Mouse (Mus musculus) limb, embryonic 10.5 days (tissue): ENCODE data around the gene Grid2. TPM values are rescaled to one million over a fixed set of nuclear protein-coding genes. Genes with fewer than 3 reads are reported as not detected.
"Not testable (repeated sequence)": the region's sequence is repeated elsewhere in the genome, so short reads cannot be mapped to it uniquely, and the experiment has no call there.

Source experiments
- DNase-seq: peaks from one replicate; pipeline ENCODE4 v3.0.0-alpha.2; 2017; ENCODE audit warnings: low spot score
- H3K27ac ChIP-seq: fragments of 300-500 bp; sonication (generic); 2 replicates; pipeline ENCODE4 v1.5.1; 2016; ENCODE audit warnings: mild to moderate bottlenecking
- H3K27me3 ChIP-seq: fragments of 300-500 bp; sonication (generic); 2 replicates; pipeline ENCODE4 v1.6.1; 2016; ENCODE audit warnings: low read depth, mild to moderate bottlenecking; ENCODE audit not compliant: poor library complexity, severe bottlenecking
- H3K36me3 ChIP-seq: fragments of 300-500 bp; sonication (generic); 2 replicates; pipeline ENCODE4 v1.6.1; 2016; ENCODE audit warnings: mild to moderate bottlenecking, moderate library complexity
- H3K4me1 ChIP-seq: fragments of 300-500 bp; sonication (generic); 2 replicates; pipeline ENCODE4 v1.6.1; 2016
- H3K4me3 ChIP-seq: fragments of 300-500 bp; sonication (generic); 2 replicates; pipeline ENCODE4 v1.5.1; 2016; ENCODE audit warnings: mild to moderate bottlenecking, moderate library complexity
- H3K9me3 ChIP-seq: fragments of 300-500 bp; sonication (generic); replicated peaks from 2 replicates; pipeline ENCODE4 v1.6.1; 2016; ENCODE audit warnings: mild to moderate bottlenecking
- WGBS: fragments of 180-500 bp; shearing (Covaris S2); methylation state at CpG from one replicate; pipeline ENCODE4 v1.1.7; 2016; 5-methylcytosine and 5-hydroxymethylcytosine counted together
- polyA plus RNA-seq: library from polyadenylated mRNA; unstranded; fragments of >200 nt; fragmentation: Nextera tagmentation; extraction: Ambion mirVana; gene quantifications from 2 replicates; pipeline ENCODE4 v1.2.1, GENCODE M21; 2016

Grid2 gene
- polyA plus RNA-seq, 1 experiment from 2014 or later, result 0.31 TPM

DNA sequence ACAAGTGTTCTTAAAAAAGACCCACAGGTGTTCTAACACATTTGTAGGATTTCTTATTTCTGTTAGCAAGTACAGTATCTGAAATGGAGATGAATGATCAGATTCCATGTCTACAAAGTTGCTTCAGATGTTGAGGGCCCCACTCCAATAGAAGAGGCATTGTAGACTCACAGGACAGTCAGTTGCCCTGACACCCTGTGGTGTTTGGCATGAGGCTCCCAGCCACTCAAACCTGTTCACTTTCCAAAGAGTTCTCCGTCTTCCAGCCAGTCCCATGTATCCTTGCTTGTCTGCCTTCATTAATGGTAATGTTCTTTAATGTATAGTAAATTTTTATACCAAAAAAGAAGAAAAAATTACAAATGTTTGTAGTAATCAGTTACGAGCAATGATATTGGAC lies 177.1 kb downstream of the Grid2 start:
- 84% methylated on average over 2 of the region's 2 CpGs for whole genome bisulfite sequencing
- no peak overlapping the region for H3K4me3 ChIP-seq

DNA sequence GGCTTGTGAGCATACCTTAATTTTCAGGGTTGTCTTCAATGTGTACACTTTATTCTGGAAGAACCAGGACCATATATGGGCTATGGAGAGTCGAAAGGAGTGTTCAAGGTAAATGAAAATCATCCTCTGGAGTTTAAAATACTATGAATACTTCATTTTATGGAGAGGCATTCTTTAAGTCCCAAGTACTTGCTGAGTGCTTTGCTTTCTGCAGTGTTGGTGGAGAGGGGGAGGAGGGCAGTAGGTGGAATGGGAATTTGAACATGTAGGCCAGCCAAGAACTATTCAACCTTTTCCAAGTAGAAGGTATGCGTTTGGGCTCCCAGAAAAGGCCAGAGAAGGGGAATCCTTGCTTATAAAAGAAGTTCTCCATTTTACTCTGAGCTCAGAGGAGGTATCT lies 192.5 kb downstream of the Grid2 start:
- no peak overlapping the region for H3K27ac ChIP-seq
- no peaks in the 10 kb centered on the region for H3K27me3 ChIP-seq
- no peaks in the 10 kb centered on the region for H3K9me3 ChIP-seq
- DNase-seq, result no peak
- H3K36me3 ChIP-seq, result no peaks in the 10 kb centered on the region
- no peak overlapping the region for H3K4me3 ChIP-seq
- 81% methylated on average over 2 of the region's 2 CpGs for WGBS
- no peaks in the 10 kb centered on the region for H3K4me1 ChIP-seq

More for the DNA sequence above, 177.1 kb downstream of the Grid2 start:
- DNase-seq, result no peak
- Histone ChIP-seq H3K36me3 (no peaks in the 10 kb centered on the region), H3K4me1 (no peaks in the 10 kb centered on the region), H3K27me3 (no peaks in the 10 kb centered on the region), H3K27ac (no peak overlapping the region), H3K9me3 (no peaks in the 10 kb centered on the region)

GRCm38 (mm10) chr6:63482141-63482540 lies 226.5 kb downstream of the Grid2 start:
- Histone ChIP-seq H3K27ac (no peak overlapping the region), H3K4me3 (no peak overlapping the region), H3K36me3 (no peaks in the 10 kb centered on the region), H3K9me3 (no peaks in the 10 kb centered on the region), H3K27me3 (no peaks in the 10 kb centered on the region), H3K4me1 (no peaks in the 10 kb centered on the region)
- WGBS, result 97% methylated on average over 1 of the region's 1 CpGs
- DNase-seq, result no peak

GRCm38 (mm10) chr6:63515016-63515415 lies 259.3 kb downstream of the Grid2 start:
- no peak for DNase-seq
- Histone ChIP-seq H3K27ac (no peak overlapping the region), H3K4me1 (no peaks in the 10 kb centered on the region), H3K36me3 (no peaks in the 10 kb centered on the region), H3K9me3 (no peaks in the 10 kb centered on the region), H3K4me3 (no peak overlapping the region), H3K27me3 (no peaks in the 10 kb centered on the region)
- 90% methylated on average over 1 of the region's 1 CpGs for WGBS

- Histone ChIP-seq H3K4me3 (no peak overlapping the region), H3K9me3 (no peaks in the 10 kb centered on the region), H3K36me3 (no peaks in the 10 kb centered on the region), H3K27ac (no peak overlapping the region), H3K27me3 (no peaks in the 10 kb centered on the region), H3K4me1 (no peaks in the 10 kb centered on the region)
- 85% methylated on average over 6 of the region's 6 CpGs for WGBS
- no peak for DNase-seq
Observed at GRCm38 (mm10) chr6:63515957-63516356, 260.3 kb downstream of the Grid2 start.

DNA sequence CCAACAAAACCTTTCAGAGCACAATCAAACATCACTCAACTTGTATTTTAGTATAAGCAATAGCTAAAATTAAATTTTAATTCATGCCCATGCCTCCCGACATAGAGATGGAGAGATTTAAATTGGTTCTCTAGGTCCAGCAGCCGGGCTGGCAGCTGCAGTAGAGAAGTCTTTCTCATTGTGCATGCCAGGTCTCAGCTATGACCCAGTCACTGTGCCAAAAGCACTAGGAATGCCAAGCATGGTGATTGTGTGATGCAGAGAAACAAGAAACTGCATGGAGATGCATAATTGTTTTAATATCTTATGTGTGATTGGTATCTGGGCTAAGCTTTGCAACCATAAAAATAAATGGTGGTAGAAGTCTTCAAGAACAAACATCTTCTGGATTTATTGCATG lies 276.1 kb downstream of the Grid2 start:
- Histone ChIP-seq H3K9me3 (no peaks in the 10 kb centered on the region), H3K27me3 (no peaks in the 10 kb centered on the region), H3K27ac (no peak overlapping the region), H3K36me3 (no peaks in the 10 kb centered on the region), H3K4me1 (no peaks in the 10 kb centered on the region), H3K4me3 (no peak overlapping the region)
- 94% methylated on average over 2 of the region's 2 CpGs for WGBS
- DNase-seq, result no peak

DNA sequence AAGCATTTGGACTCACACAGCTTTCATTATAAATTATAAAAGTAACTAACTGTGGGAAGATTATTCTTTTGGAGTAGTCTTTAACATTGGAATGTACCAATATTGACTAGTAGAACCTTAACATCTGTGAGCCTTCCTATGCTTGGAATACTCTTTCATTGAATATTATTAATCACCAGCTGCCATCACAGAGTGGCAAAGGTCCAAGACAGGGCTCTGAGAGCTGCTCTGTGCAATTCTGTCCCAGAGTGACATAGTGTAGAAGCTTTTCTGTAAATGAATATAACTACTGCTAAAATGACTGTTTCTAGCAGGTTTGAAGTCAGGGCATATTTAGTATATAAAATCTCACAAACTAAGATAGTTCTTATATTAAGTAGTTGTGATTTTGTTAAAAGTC lies 277.2 kb downstream of the Grid2 start:
- no peaks in the 10 kb centered on the region for H3K27me3 ChIP-seq
- no peaks in the 10 kb centered on the region for H3K36me3 ChIP-seq
- H3K9me3 ChIP-seq, result no peaks in the 10 kb centered on the region

GRCm38 (mm10) chr6:63547741-63548140 lies 292.1 kb downstream of the Grid2 start:
- 78% methylated on average over 4 of the region's 4 CpGs for WGBS
- no peaks in the 10 kb centered on the region for H3K36me3 ChIP-seq
- H3K4me3 ChIP-seq, result no peak overlapping the region
- no peaks in the 10 kb centered on the region for H3K4me1 ChIP-seq
- no peak overlapping the region for H3K27ac ChIP-seq
- H3K9me3 ChIP-seq, result no peaks in the 10 kb centered on the region
- no peak for DNase-seq
- no peaks in the 10 kb centered on the region for H3K27me3 ChIP-seq

More for the DNA sequence above, 277.2 kb downstream of the Grid2 start:
- Histone ChIP-seq H3K27ac (no peak overlapping the region), H3K4me3 (no peak overlapping the region), H3K4me1 (no peaks in the 10 kb centered on the region)
- no peak for DNase-seq

GRCm38 (mm10) chr6:63568741-63569140 lies 313.1 kb downstream of the Grid2 start:
- not testable (repeated sequence) for DNase-seq, H3K36me3 ChIP-seq, H3K27ac ChIP-seq, H3K9me3 ChIP-seq, H3K4me1 ChIP-seq, H3K27me3 ChIP-seq, H3K4me3 ChIP-seq
- 89% methylated on average over 1 of the region's 1 CpGs for WGBS

DNA sequence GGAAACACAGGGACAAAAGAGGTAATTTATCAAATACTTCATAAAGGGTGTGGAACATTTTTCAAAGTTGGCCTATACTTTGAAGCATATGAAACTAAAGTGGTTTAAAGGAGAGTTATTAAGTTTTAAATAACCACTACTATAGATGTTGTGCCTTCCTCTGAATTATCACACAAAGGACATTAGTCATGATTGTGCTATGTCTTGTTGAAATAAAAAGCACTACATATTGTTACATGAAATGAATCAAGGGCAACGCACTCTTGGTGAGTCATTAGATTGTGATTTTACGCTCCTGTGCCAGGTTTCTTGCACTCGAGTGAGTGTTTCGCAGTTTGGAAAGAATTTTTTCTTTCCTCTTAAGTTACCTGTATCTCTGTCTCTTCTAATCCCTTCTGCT lies 335.0 kb downstream of the Grid2 start:
- 93% methylated on average over 4 of the region's 4 CpGs for WGBS

DNA sequence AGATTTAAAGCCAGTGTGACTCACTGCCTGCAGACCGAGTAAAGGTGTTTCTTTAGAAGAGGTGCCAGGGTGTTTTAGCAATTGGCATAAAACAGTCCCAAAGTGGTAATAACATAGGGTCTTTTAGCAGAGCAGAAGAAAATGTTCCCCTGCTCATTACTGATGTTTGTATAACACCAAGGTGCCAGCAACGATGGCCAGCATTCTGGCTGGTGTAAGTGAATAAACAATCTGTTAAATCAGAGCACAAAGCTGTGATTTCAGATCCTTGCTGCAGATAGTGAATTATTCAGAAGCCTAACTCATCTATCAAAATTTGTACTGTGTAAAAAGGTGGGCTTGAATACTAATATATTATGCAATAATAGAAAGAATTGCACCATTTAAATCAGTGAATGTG lies 353.9 kb downstream of the Grid2 start:
- Histone ChIP-seq H3K27me3 (no peaks in the 10 kb centered on the region), H3K9me3 (no peaks in the 10 kb centered on the region), H3K27ac (no peak overlapping the region), H3K36me3 (no peaks in the 10 kb centered on the region), H3K4me3 (no peak overlapping the region), H3K4me1 (no peaks in the 10 kb centered on the region)
- DNase-seq, result no peak
- WGBS, result 54% methylated on average over 2 of the region's 2 CpGs

More for the DNA sequence above, 335.0 kb downstream of the Grid2 start:
- Histone ChIP-seq H3K9me3 (no peaks in the 10 kb centered on the region), H3K36me3 (no peaks in the 10 kb centered on the region), H3K4me3 (no peak overlapping the region), H3K27ac (no peak overlapping the region), H3K4me1 (no peaks in the 10 kb centered on the region), H3K27me3 (no peaks in the 10 kb centered on the region)
- no peak for DNase-seq

- H3K27me3 ChIP-seq, result no peaks in the 10 kb centered on the region
- WGBS, result 89% methylated on average over 3 of the region's 3 CpGs
Observed at GRCm38 (mm10) chr6:63635970-63636369, 380.3 kb downstream of the Grid2 start.

DNA sequence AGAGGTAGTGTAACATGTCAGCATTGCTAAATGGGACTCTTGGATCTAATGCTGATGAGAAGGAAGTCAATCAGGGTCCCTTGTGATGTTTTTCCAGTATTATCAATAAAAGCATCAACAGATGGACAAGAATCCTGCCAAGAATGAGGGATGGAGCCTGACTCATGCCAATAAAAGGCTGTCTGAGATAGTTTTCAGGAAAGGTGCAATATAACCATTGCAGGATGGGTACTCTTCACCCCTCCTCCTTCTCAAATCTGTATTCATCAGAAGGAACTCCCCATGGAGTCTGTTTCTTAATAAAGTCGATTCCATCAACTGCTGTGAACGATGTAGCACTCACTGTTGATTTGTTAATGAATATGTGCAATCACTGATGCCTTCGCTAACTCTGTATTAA lies 403.7 kb downstream of the Grid2 start:
- no peaks in the 10 kb centered on the region for H3K9me3 ChIP-seq
- 90% methylated on average over 3 of the region's 3 CpGs for WGBS

More at GRCm38 (mm10) chr6:63635970-63636369, 380.3 kb downstream of the Grid2 start:
- Histone ChIP-seq H3K4me1 (no peaks in the 10 kb centered on the region), H3K27ac (no peak overlapping the region), H3K9me3 (no peaks in the 10 kb centered on the region), H3K36me3 (no peaks in the 10 kb centered on the region), H3K4me3 (no peak overlapping the region)
- no peak for DNase-seq

DNA sequence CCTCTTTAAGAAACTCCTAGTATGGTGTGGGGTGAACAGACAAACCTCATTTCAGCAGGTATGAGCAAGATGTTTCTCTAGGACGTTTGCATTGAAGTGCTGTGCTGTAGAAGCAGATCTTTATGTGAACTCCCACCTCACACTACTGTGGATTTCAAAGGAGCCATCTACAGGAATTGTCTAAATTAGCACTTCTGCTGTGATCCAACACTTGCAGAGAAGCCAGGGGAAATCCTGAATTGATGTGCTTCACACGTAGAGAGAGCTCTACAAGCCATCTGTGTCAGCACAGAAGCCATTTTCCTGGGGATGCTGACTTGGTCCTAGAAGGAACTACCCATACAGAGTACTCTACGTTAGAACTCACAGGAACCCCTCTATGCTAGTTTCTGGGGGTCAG lies 430.0 kb downstream of the Grid2 start:
- Histone ChIP-seq H3K4me1 (no peaks in the 10 kb centered on the region), H3K36me3 (no peaks in the 10 kb centered on the region), H3K4me3 (no peak overlapping the region), H3K27me3 (no peaks in the 10 kb centered on the region), H3K27ac (no peak overlapping the region), H3K9me3 (no peaks in the 10 kb centered on the region)
- DNase-seq, result no peak
- whole genome bisulfite sequencing, result 58% methylated on average over 3 of the region's 3 CpGs

More for the DNA sequence above, 403.7 kb downstream of the Grid2 start:
- H3K4me3 ChIP-seq, result no peak overlapping the region
- no peaks in the 10 kb centered on the region for H3K36me3 ChIP-seq
- no peak overlapping the region for H3K27ac ChIP-seq
- H3K27me3 ChIP-seq, result no peaks in the 10 kb centered on the region
- no peaks in the 10 kb centered on the region for H3K4me1 ChIP-seq
- DNase-seq, result no peak
